Mouse (Mus musculus): ENCODE measurements around the gene Scn5a.

Gene Scn5a

GRCm38 (mm10) chr9:119578636-119579438 is at the start of gene Scn5a:
Gene Scn5a (minus strand): TSS chr9:119579016.
- DNase-seq (ENCODE audit: low spot score in 2 of 2), result no peak

GRCm38 (mm10) chr9:119627227-119627626 is 48.4 kb upstream of the Scn5a start:
- DNase-seq (ENCODE audit: low spot score in 2 of 2), result peak in 1 of 2 experiments; percentile 11

GRCm38 (mm10) chr9:119624151-119624550 is 45.3 kb upstream of the Scn5a start:
- no peak for DNase-seq (ENCODE audit: low spot score in 2 of 2)

GRCm38 (mm10) chr9:119614798-119615197 is 36.0 kb upstream of the Scn5a start:
- DNase-seq (ENCODE audit: low spot score in 2 of 2), result peak in 1 of 2 experiments; percentile 7

GRCm38 (mm10) chr9:119610563-119611166 is 31.8 kb upstream of the Scn5a start:
- DNase-seq (ENCODE audit: low spot score in 2 of 2), result no peak

GRCm38 (mm10) chr9:119606906-119607305 is 28.1 kb upstream of the Scn5a start:
- no peak for DNase-seq (ENCODE audit: low spot score in 2 of 2)

GRCm38 (mm10) chr9:119604607-119605006 is 25.8 kb upstream of the Scn5a start:
- DNase-seq (ENCODE audit: low spot score in 2 of 2), result no peak

- DNase-seq (ENCODE audit: low spot score in 2 of 2), result no peak
Measured at GRCm38 (mm10) chr9:119598501-119598900, 19.7 kb upstream of the Scn5a start.

GRCm38 (mm10) chr9:119597332-119597731 is 18.5 kb upstream of the Scn5a start:
- DNase-seq (ENCODE audit: low spot score in 2 of 2), result no peak

GRCm38 (mm10) chr9:119589592-119589991 is 10.8 kb upstream of the Scn5a start:
- no peak for DNase-seq (ENCODE audit: low spot score in 2 of 2)

- no peak for DNase-seq (ENCODE audit: low spot score in 2 of 2)
Measured at GRCm38 (mm10) chr9:119588763-119589449, 10.1 kb upstream of the Scn5a start.

GRCm38 (mm10) chr9:119580668-119581067 is 1.9 kb upstream of the Scn5a start:
- DNase-seq (ENCODE audit: low spot score in 2 of 2), result peak in 1 of 2 experiments; percentile 75

- no peak for DNase-seq (ENCODE audit: low spot score in 2 of 2)
Measured at GRCm38 (mm10) chr9:119580187-119580586, 1.4 kb upstream of the Scn5a start.

GRCm38 (mm10) chr9:119578311-119578635 is 543 bp downstream of the Scn5a start:
- DNase-seq (ENCODE audit: low spot score in 2 of 2), result no peak

- DNase-seq (ENCODE audit: low spot score in 2 of 2), result peak in 1 of 2 experiments; percentile 43
Measured at GRCm38 (mm10) chr9:119576977-119577376, 1.8 kb downstream of the Scn5a start.

- no peak for DNase-seq (ENCODE audit: low spot score in 2 of 2)
Measured at GRCm38 (mm10) chr9:119575732-119576131, 3.1 kb downstream of the Scn5a start.

GRCm38 (mm10) chr9:119574366-119574765 is 4.5 kb downstream of the Scn5a start:
- no peak for DNase-seq (ENCODE audit: low spot score in 2 of 2)

- no peak for DNase-seq (ENCODE audit: low spot score in 2 of 2)
Measured at GRCm38 (mm10) chr9:119573009-119573408, 5.8 kb downstream of the Scn5a start.

GRCm38 (mm10) chr9:119571411-119571888 is 7.4 kb downstream of the Scn5a start:
- DNase-seq (ENCODE audit: low spot score in 2 of 2), result no peak

- no peak for DNase-seq (ENCODE audit: low spot score in 2 of 2)
Measured at GRCm38 (mm10) chr9:119570652-119571051, 8.2 kb downstream of the Scn5a start.

- DNase-seq (ENCODE audit: low spot score in 2 of 2), result no peak
Measured at GRCm38 (mm10) chr9:119568732-119569131, 10.1 kb downstream of the Scn5a start.

- DNase-seq (ENCODE audit: low spot score in 2 of 2), result no peak
Measured at GRCm38 (mm10) chr9:119567800-119568199, 11.0 kb downstream of the Scn5a start.

GRCm38 (mm10) chr9:119566214-119566613 is 12.6 kb downstream of the Scn5a start:
- DNase-seq (ENCODE audit: low spot score in 2 of 2), result no peak

Data from left cerebral cortex, adult 9 months (tissue).